Mouse (Mus musculus) hindbrain, embryonic 13.5 days (tissue): ENCODE measurements around the gene Mctp2. TPM values are rescaled to one million over a fixed set of nuclear protein-coding genes. Genes with fewer than 3 reads are reported as not detected.

Experiments used
- ATAC-seq: fragments of 200-750 bp; cut with Nextera tagmentation; 2 replicates; pipeline ENCODE4 v1.8.0; 2017; ENCODE audit warnings: moderate TSS enrichment; ENCODE audit not compliant: low FRiP score
- H3K27ac ChIP-seq: fragments of 300-500 bp; sonication (generic); 2 replicates; pipeline ENCODE4 v1.5.1; 2015; ENCODE audit warnings: inconsistent platforms, mild to moderate bottlenecking, moderate library complexity
- H3K27me3 ChIP-seq: fragments of 300-500 bp; sonication (generic); 2 replicates; pipeline ENCODE4 v1.6.1; 2015; ENCODE audit warnings: mild to moderate bottlenecking, inconsistent platforms
- H3K36me3 ChIP-seq: fragments of 300-500 bp; sonication (generic); 2 replicates; pipeline ENCODE4 v1.6.1; 2015; ENCODE audit warnings: mild to moderate bottlenecking, inconsistent platforms
- H3K4me1 ChIP-seq: fragments of 300-500 bp; sonication (generic); replicated peaks from 2 replicates; pipeline ENCODE4 v1.6.1; 2015; ENCODE audit warnings: inconsistent platforms
- H3K4me2 ChIP-seq: fragments of 300-500 bp; sonication (generic); 2 replicates; pipeline ENCODE4 v1.6.1; 2015; ENCODE audit warnings: inconsistent platforms, mild to moderate bottlenecking, moderate library complexity
- H3K4me3 ChIP-seq: fragments of 300-500 bp; sonication (generic); 2 replicates; pipeline ENCODE4 v1.5.1; 2015; ENCODE audit warnings: mild to moderate bottlenecking, inconsistent platforms
- H3K9ac ChIP-seq: fragments of 300-500 bp; sonication (generic); 2 replicates; pipeline ENCODE4 v1.6.1; 2015; ENCODE audit warnings: mild to moderate bottlenecking, inconsistent platforms
- H3K9me3 ChIP-seq: fragments of 300-500 bp; sonication (generic); 2 replicates; pipeline ENCODE4 v1.6.1; 2016; ENCODE audit warnings: inconsistent platforms
- WGBS: fragments of 180-500 bp; shearing (Covaris S2); methylation state at CpG from one replicate; pipeline ENCODE4 v1.1.7; 2015; 5-methylcytosine and 5-hydroxymethylcytosine counted together
- polyA plus RNA-seq: library from polyadenylated mRNA; unstranded; fragments of >200 nt; fragmentation: Nextera tagmentation; extraction: Ambion mirVana; gene quantifications from 2 replicates; pipeline ENCODE4 v1.2.1, GENCODE M21; 2015

Gene Mctp2
- polyA plus RNA-seq, 1 experiment from 2014 or later = 0.58 TPM

DNA sequence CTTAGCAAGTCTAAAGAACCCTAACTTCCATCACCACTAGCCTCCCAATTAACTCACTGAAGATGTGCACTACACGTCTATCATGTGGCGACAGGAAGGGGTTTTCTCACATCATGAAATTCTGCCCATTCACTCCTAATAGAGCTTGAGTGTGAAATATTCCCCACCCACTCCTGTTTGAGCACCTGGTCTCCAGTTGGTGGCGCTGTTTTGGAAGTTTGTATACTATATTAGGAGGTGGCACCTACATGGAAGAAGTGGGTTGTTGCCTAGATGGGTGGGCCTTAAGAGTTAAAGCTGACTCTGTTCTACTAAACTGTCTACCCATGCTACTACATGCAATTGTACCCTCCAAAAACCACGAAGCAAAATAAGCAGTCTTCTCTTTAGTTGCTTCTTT is 4.7 kb downstream of the Mctp2 start:
- no peak overlapping the region for H3K4me3 ChIP-seq
- no peak for ATAC-seq
- WGBS = 76% methylated on average over 4 of the region's 4 CpGs
- H3K4me1 ChIP-seq = peaks cover 13% of the 10 kb centered on the region
- peaks cover 20% of the 10 kb centered on the region for H3K27me3 ChIP-seq
- H3K36me3 ChIP-seq = no peaks in the 10 kb centered on the region
- no peaks in the 10 kb centered on the region for H3K9me3 ChIP-seq
- no peak overlapping the region for H3K9ac ChIP-seq
- no peak overlapping the region for H3K27ac ChIP-seq
- no peak overlapping the region for H3K4me2 ChIP-seq

DNA sequence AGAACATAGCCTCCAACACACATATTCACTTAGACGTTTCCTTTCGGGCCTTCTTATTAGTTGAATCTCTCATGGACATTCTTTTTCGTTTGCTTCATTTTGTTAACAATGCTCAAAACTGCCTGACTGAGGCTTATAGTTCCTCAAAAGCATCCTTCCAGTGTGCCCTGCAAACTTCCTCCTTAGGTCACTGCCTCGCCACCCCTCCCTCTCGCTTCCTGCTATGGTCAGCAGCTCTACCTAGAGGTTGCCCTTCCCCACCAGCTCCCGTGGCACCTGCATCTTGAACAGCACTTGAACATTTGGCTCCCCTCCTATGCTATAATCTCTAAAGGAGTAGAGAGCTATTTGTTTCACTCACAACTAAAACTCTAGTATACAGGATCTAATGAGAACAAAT is 6.7 kb downstream of the Mctp2 start:
- Histone ChIP-seq H3K4me2 (no peak overlapping the region), H3K36me3 (no peaks in the 10 kb centered on the region), H3K27me3 (0 out of 2 replicates have a peak, but pooled peaks cover 2% of the 10 kb centered on the region), H3K4me1 (no peaks in the 10 kb centered on the region), H3K4me3 (no peak overlapping the region), H3K9me3 (no peaks in the 10 kb centered on the region), H3K9ac (no peak overlapping the region), H3K27ac (no peak overlapping the region)
- no peak for ATAC-seq
- WGBS = 87% methylated on average over 6 of the region's 6 CpGs

DNA sequence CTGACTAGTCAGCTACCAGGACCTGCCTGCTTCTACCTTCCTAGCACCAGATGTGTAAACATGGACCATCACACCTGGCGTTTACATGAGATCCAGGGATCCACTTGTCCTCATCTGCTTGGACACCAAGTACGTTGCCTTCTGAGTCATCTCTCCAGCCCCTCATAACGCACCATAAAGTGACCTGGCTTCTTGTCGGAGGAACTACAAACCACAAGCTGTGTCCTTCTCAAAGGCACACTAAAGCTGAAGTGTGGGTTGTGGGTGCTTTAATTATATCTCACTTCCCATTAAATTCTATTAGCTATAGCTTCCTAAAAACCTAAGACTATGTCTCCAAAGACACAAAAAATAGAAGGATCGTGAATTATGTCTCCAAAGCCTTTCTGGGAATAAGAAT is 9.4 kb downstream of the Mctp2 start:
- no peaks in the 10 kb centered on the region for H3K9me3 ChIP-seq
- H3K4me2 ChIP-seq = no peak overlapping the region
- ATAC-seq = no peak
- H3K4me1 ChIP-seq = peaks cover 5% of the 10 kb centered on the region; the same call in 1 of the 2 replicates
- H3K36me3 ChIP-seq = no peaks in the 10 kb centered on the region
- H3K27ac ChIP-seq = no peak overlapping the region
- WGBS = 93% methylated on average over 5 of the region's 5 CpGs
- no peak overlapping the region for H3K4me3 ChIP-seq
- no peaks in the 10 kb centered on the region for H3K27me3 ChIP-seq
- H3K9ac ChIP-seq = no peak overlapping the region

DNA sequence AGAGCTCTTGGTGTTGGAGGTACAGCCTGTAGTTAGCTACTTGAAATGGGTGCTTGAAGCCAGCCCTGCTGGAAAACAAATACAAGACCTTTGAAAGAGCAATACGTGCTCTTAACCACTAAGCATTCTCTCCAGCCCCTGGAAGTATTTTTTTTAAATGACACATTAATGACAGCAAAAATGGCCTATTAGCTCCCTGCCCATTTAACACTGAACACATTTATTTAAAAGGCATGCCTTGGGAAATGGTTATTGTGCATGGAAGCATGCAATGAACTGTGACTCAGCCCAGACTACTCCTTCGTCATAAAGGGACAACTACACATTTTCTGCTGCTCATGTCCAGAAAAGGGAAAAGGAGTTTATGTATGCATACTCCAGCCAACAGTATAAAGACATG is 10.2 kb downstream of the Mctp2 start:
- no peak overlapping the region for H3K27ac ChIP-seq
- no peaks in the 10 kb centered on the region for H3K27me3 ChIP-seq
- H3K4me1 ChIP-seq = peaks cover 5% of the 10 kb centered on the region; the same call in 1 of the 2 replicates
- no peak for ATAC-seq
- no peak overlapping the region for H3K9ac ChIP-seq
- H3K9me3 ChIP-seq = no peaks in the 10 kb centered on the region
- H3K36me3 ChIP-seq = no peaks in the 10 kb centered on the region
- H3K4me3 ChIP-seq = no peak overlapping the region
- no peak overlapping the region for H3K4me2 ChIP-seq
- 36% methylated on average over 2 of the region's 2 CpGs for WGBS

DNA sequence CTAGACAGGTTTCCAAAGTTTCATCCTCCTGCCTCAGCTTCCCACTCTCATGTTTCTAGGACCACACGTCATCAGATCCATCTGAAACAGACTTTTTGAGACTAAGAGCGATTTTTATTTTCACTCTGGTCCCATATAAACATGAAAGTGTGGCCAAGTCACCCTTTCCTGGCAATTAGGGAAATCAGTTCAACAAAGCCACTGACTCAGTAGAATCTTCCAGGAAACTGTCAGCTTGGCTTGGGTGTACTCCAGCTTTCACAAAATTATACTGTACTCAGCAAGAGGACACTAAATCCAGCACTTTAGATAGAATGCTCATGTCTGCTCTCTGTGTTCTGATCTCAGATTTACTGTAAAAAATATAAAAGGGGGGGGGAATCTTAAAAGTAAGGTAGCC is 11.5 kb downstream of the Mctp2 start:
- WGBS = 82% methylated on average over 2 of the region's 2 CpGs
- Histone ChIP-seq H3K9ac (no peak overlapping the region), H3K27ac (no peak overlapping the region), H3K27me3 (no peaks in the 10 kb centered on the region), H3K4me1 (peaks cover 5% of the 10 kb centered on the region; the same call in 1 of the 2 replicates), H3K9me3 (no peaks in the 10 kb centered on the region), H3K36me3 (no peaks in the 10 kb centered on the region), H3K4me2 (no peak overlapping the region), H3K4me3 (no peak overlapping the region)
- no peak for ATAC-seq

DNA sequence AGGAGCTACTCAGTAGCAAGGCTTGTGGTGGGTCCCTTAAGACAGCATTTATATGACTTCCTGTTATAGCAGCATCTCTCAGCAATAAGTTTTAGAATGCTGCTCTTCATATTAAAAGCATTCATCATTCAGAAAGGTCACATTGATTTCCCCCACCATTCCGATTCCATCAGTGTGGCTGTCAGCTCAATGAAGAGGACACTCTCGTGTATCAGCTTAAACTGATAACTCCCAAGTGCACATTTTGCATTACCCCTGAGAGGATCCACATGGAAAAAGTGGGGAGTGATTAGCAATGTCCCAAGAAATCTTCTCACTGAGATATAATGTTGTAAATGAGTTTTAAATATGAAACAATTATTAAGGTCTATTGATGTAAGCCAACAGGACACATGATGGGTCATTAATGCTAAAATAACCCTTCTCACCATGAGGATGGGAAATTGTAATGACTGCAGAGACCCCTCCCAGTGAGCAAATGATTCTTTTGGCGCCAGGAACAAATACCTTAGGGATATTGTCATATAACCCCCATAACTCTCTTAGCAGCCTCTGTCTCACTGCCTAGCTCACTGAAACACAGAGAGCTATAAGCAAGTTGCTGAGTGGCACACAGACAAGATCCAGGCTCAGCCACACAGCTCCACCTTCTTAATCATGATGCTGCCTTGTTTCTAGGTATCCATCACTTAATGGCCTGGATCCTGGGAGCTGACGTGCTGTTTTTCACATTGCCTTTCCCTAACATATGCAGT is 12.4 kb downstream of the Mctp2 start:
- no peak for ATAC-seq
- no peaks in the 10 kb centered on the region for H3K36me3 ChIP-seq
- H3K9me3 ChIP-seq = no peaks in the 10 kb centered on the region

DNA sequence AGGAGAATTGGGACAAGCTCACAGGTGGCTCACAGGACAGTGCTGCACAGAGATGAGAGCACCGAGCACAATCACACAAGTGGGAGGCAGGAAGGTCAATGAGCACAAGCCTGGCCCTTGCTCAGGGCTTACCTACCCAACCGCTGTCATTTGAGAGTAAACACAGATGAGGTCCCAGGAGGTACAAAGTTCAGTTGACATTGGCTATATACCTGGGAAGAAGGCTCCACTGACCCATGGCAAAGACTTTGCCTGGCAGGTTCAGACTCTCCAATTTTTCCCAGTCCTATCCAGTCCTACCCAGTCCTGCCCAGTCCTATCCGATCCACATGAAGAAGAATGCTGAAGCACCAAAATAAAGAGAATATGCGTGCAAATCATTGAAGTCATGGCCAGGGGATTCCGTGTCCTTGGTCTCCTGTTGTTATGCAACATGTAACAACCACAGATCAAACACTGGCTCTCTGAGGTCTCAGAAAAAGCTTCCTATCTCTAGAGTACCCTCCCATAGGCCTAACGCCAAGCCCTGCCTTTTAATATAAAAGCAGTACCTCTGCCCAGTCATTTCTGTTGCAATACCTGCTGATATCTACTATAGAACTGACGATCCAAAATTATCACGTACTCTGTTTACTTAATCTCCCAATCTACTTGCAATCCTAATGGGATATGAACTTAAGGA is 14.0 kb downstream of the Mctp2 start:
- no peak overlapping the region for H3K9ac ChIP-seq
- H3K27ac ChIP-seq = no peak overlapping the region
- WGBS = 88% methylated on average over 8 of the region's 8 CpGs
- no peaks in the 10 kb centered on the region for H3K36me3 ChIP-seq
- no peak overlapping the region for H3K4me3 ChIP-seq
- H3K27me3 ChIP-seq = no peaks in the 10 kb centered on the region
- no peaks in the 10 kb centered on the region for H3K9me3 ChIP-seq
- H3K4me2 ChIP-seq = no peak overlapping the region
- peaks cover 5% of the 10 kb centered on the region; the same call in 1 of the 2 replicates for H3K4me1 ChIP-seq
- ATAC-seq = no peak

More for the DNA sequence above, 12.4 kb downstream of the Mctp2 start:
- no peak overlapping the region for H3K4me2 ChIP-seq
- WGBS = 60% methylated on average over 4 of the region's 4 CpGs
- no peak overlapping the region for H3K27ac ChIP-seq
- peaks cover 5% of the 10 kb centered on the region; the same call in 1 of the 2 replicates for H3K4me1 ChIP-seq
- no peak overlapping the region for H3K9ac ChIP-seq
- no peaks in the 10 kb centered on the region for H3K27me3 ChIP-seq
- H3K4me3 ChIP-seq = no peak overlapping the region

DNA sequence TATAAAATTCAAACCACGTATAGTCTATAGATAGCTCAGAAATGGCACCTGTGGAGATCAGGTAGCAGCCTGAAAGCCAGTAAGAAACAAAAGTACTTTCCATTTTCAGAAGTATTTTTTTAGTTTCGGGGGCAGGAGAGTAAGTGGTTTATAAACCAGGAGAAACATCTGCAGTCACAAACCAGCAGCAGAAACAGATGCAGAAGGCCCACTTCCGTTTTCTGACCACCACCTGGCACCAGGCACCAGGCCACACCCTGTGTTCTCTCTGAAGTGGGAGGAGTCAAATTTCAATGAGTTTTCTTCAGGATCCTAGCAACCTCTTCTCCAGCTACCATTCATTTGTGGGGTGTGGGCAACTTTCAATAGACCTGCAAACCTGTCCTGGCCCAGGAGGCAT is 25.7 kb downstream of the Mctp2 start:
- Histone ChIP-seq H3K27me3 (no peaks in the 10 kb centered on the region), H3K27ac (no peak overlapping the region), H3K4me2 (no peak overlapping the region), H3K4me3 (no peak overlapping the region), H3K36me3 (no peaks in the 10 kb centered on the region), H3K9ac (no peak overlapping the region), H3K9me3 (no peaks in the 10 kb centered on the region), H3K4me1 (no peaks in the 10 kb centered on the region)
- ATAC-seq = no peak
- WGBS = 80% methylated on average over 3 of the region's 3 CpGs

DNA sequence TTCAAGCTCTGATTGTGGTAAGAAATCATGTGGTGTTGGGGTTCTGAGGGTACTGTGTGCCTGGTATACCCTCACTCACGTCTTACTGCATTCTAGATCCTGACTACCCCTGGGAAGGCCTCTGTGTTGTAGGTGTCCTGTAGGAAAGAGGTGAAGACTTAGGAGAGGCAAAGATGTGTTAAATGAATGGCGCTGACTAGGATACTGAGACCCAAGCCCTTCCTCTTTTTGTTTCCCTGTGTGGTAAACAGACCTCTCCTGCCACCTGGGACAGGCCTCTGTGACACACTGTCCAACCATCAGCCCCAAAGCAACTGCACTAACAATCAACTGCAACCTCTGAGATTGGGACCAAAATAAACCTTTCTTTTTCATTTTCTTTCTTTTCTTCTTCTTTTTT is 28.0 kb downstream of the Mctp2 start:
- Histone ChIP-seq H3K27me3 (no peaks in the 10 kb centered on the region), H3K9ac (no peak overlapping the region), H3K27ac (no peak overlapping the region), H3K4me1 (no peaks in the 10 kb centered on the region), H3K9me3 (no peaks in the 10 kb centered on the region), H3K36me3 (no peaks in the 10 kb centered on the region), H3K4me3 (no peak overlapping the region), H3K4me2 (no peak overlapping the region)
- ATAC-seq = no peak
- WGBS = 92% methylated on average over 2 of the region's 2 CpGs

DNA sequence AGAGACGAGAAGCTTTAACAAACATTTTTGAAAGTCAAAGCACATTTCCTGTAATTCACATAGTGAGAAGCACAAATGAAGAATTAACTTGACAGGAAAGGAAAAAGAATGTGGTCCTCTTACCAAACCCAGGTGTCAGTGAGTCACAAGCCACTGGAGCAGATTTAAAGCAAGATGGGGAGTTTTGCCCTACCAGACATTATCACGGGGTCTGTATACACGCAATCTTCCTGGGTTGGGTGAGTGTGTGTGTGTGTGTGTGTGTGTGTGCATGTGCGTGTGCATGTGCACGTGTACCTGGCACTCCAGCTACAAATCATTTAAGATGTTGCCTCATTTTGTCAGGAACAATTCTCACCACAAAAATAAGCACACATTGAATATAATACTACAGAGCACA is 30.9 kb downstream of the Mctp2 start:
- no peak for ATAC-seq
- no peak overlapping the region for H3K4me2 ChIP-seq
- H3K9ac ChIP-seq = no peak overlapping the region
- H3K9me3 ChIP-seq = no peaks in the 10 kb centered on the region
- H3K4me3 ChIP-seq = no peak overlapping the region
- H3K27me3 ChIP-seq = no peaks in the 10 kb centered on the region
- WGBS = 89% methylated on average over 5 of the region's 5 CpGs
- no peak overlapping the region for H3K27ac ChIP-seq
- no peaks in the 10 kb centered on the region for H3K4me1 ChIP-seq
- H3K36me3 ChIP-seq = no peaks in the 10 kb centered on the region

DNA sequence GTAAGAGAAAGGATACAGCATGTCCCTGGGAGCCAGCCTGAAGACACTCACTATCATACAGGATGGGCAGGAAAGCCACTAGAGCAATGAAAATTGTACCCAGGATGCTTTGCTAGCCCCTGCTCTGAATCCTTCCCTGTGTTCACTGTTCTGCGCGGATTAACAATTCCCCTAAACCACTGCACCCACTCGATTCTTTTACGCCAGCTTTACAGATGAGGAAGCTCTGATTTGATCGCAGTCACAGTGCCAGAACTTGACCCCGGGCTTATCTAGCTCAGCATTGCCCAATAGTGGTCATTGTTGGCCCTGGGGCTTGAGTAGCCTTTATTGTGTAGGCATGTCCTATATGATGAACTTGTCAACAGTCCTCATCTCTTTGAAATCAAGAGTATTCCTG is 34.9 kb downstream of the Mctp2 start:
- H3K27ac ChIP-seq = no peak overlapping the region
- WGBS = 92% methylated on average over 6 of the region's 6 CpGs
- no peak for ATAC-seq
- H3K9ac ChIP-seq = no peak overlapping the region
- no peaks in the 10 kb centered on the region for H3K36me3 ChIP-seq
- no peak overlapping the region for H3K4me3 ChIP-seq
- H3K9me3 ChIP-seq = no peaks in the 10 kb centered on the region
- H3K4me2 ChIP-seq = no peak overlapping the region
- H3K4me1 ChIP-seq = no peaks in the 10 kb centered on the region
- no peaks in the 10 kb centered on the region for H3K27me3 ChIP-seq

DNA sequence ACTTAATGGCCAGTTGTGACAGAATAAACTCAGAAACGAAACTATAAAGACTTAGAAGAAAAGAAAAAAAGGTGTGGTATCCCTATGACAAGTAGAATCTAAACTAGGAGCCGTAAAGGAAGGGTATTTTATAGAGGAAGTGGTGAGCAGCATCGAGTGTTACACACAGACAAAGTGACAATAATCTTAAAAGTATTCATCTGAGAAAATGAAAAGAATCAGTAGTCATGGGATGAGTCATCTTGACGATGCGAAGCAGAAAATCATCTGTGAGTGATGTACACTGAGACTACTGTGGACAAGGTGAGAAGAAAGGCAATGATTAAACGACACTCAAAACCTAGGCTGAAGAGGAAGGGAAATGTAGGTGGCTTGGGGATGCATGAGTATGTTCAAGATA is 36.4 kb downstream of the Mctp2 start:
- Histone ChIP-seq H3K4me1 (no peaks in the 10 kb centered on the region), H3K9me3 (no peaks in the 10 kb centered on the region), H3K9ac (no peak overlapping the region), H3K27ac (no peak overlapping the region), H3K4me2 (no peak overlapping the region), H3K27me3 (no peaks in the 10 kb centered on the region), H3K36me3 (no peaks in the 10 kb centered on the region), H3K4me3 (no peak overlapping the region)
- WGBS = 86% methylated on average over 6 of the region's 6 CpGs
- ATAC-seq = no peak
